Comparison of ENCODE assay signal across 9 mouse cellular contexts in genomic region chr15:78527973-78528372, GRCm38 (mm10). TPM values are rescaled to one million over a fixed set of nuclear protein-coding genes. Genes with fewer than 3 reads are reported as not detected.
DNase-seq lines count a peak whose midpoint lies in the region; ATAC-seq and TF ChIP-seq lines count a peak whose summit lies in the region.
"Had no signal": no experiment of that assay in that cellular context is flagged by ENCODE, and none has a peak within 500 bp of the region (broad histone marks: within the 10 kb centered on the region; RNA-seq: fewer than 3 reads in every experiment).

No protein-coding gene starts in this region.

- ATAC-seq in midbrain, postnatal 0 days (ENCODE audit: low FRiP score), result no peak
- no peak for ATAC-seq in midbrain, embryonic 13.5 days
- ATAC-seq in activated CD4-positive, CD25-positive, alpha-beta regulatory T cell, adult 4 months, result peak; percentile 70
- no peak for ATAC-seq in heart, embryonic 14.5 days (ENCODE audit: insufficient number of reproducible peaks, insufficient read depth, low FRiP score, low read depth)
- no peak for ATAC-seq in liver, embryonic 11.5 days (replicated peaks; ENCODE audit: low FRiP score)

- no peak overlapping the region for H3K9ac ChIP-seq in midbrain, postnatal 0 days (replicated peaks; ENCODE audit: low read length, poor library complexity, severe bottlenecking)
- H3K9ac ChIP-seq in midbrain, embryonic 13.5 days (replicated peaks), result no peak overlapping the region
- 0 out of 2 replicates have a peak overlapping the region, but pooled peaks have one; percentile 73 for H3K9ac ChIP-seq in heart, embryonic 14.5 days (ENCODE audit: low read length)
- H3K9ac ChIP-seq in liver, embryonic 11.5 days (ENCODE audit: low read depth, low read length), result no peak overlapping the region

- H3K27me3 ChIP-seq in midbrain, postnatal 0 days (ENCODE audit: insufficient read depth, low read length), result no peaks in the 10 kb centered on the region
- peaks cover 5% of the 10 kb centered on the region; the same call in 1 of the 2 replicates for H3K27me3 ChIP-seq in midbrain, embryonic 13.5 days
- H3K27me3 ChIP-seq in heart, embryonic 14.5 days (ENCODE audit: control insufficient read depth, insufficient read depth, low read length), result no peaks in the 10 kb centered on the region
- H3K27me3 ChIP-seq in forebrain, embryonic 10.5 days (ENCODE audit: poor library complexity, severe bottlenecking), result peaks cover 21% of the 10 kb centered on the region
- peaks cover 2% of the 10 kb centered on the region; the same call in 1 of the 2 replicates for H3K27me3 ChIP-seq in liver, embryonic 11.5 days (replicated peaks; ENCODE audit: control insufficient read depth, insufficient read depth, low read length)

- DNase-seq in midbrain, postnatal 0 days (ENCODE audit: low spot score), result peak; percentile 49
- DNase-seq in kidney, postnatal 4 days, result peak; percentile 56 to 69
- peak; percentile 34 for DNase-seq in skeletal muscle tissue, adult 2 months (ENCODE audit: low read depth, low spot score)
- DNase-seq in forebrain, embryonic 10.5 days (ENCODE audit: extremely low spot score, low spot score), result no peak
- no peak for DNase-seq in liver, embryonic 11.5 days (ENCODE audit: low spot score)

- peaks cover 6% of the 10 kb centered on the region; the same call in 1 of the 2 replicates for H3K4me1 ChIP-seq in midbrain, postnatal 0 days (ENCODE audit: insufficient read depth, low read length)
- H3K4me1 ChIP-seq in midbrain, embryonic 13.5 days (replicated peaks), result peaks cover 30% of the 10 kb centered on the region
- H3K4me1 ChIP-seq in heart, embryonic 14.5 days (ENCODE audit: control insufficient read depth in 2 of 2, insufficient read depth in 2 of 2, low read length in 2 of 2), result peaks cover 26 to 42% of the 10 kb centered on the region in 2 experiments
- H3K4me1 ChIP-seq in forebrain, embryonic 10.5 days, result peaks cover 51% of the 10 kb centered on the region
- H3K4me1 ChIP-seq in liver, embryonic 11.5 days (replicated peaks; ENCODE audit: control insufficient read depth, insufficient read depth, low read length), result peaks cover 18% of the 10 kb centered on the region

- no peak for TF ChIP-seq CTCF in midbrain, postnatal 0 days (IDR thresholded peaks at IDR 0.05)

- 85% methylated on average over 7 of the region's 7 CpGs for WGBS in midbrain, postnatal 0 days
- WGBS in midbrain, embryonic 13.5 days, result 87% methylated on average over 7 of the region's 7 CpGs
- WGBS in heart, embryonic 14.5 days, result 60% methylated on average over 7 of the region's 7 CpGs
- 87% methylated on average over 7 of the region's 7 CpGs for WGBS in forebrain, embryonic 10.5 days
- WGBS in liver, embryonic 11.5 days, result 66% methylated on average over 7 of the region's 7 CpGs

- no peak overlapping the region for H3K4me2 ChIP-seq in midbrain, postnatal 0 days (ENCODE audit: low read depth, low read length, poor library complexity, severe bottlenecking)
- no peak overlapping the region for H3K4me2 ChIP-seq in midbrain, embryonic 13.5 days (replicated peaks)
- H3K4me2 ChIP-seq in heart, embryonic 14.5 days (ENCODE audit: low read length), result peak overlapping the region; percentile 71
- no peak overlapping the region; the same call in 1 of the 2 replicates for H3K4me2 ChIP-seq in liver, embryonic 11.5 days

- H3K27ac ChIP-seq in midbrain, postnatal 0 days (ENCODE audit: low read depth, low read length), result no peak overlapping the region
- H3K27ac ChIP-seq in midbrain, embryonic 13.5 days, result no peak overlapping the region
- H3K27ac ChIP-seq in heart, embryonic 14.5 days (replicated peaks in 1 of 2; ENCODE audit: control insufficient read depth in 1 of 2, insufficient read depth in 1 of 2, low read depth in 2 of 2, low read length in 2 of 2), result peak overlapping the region in 1 of 2 experiments; percentile 94; a peak in 1 of 4 replicates
- H3K27ac ChIP-seq in forebrain, embryonic 10.5 days, result no peak overlapping the region
- no peak overlapping the region; the same call in 1 of the 2 replicates for H3K27ac ChIP-seq in liver, embryonic 11.5 days (ENCODE audit: low read depth, low read length)

- H3K36me3 ChIP-seq in midbrain, postnatal 0 days (ENCODE audit: insufficient read depth, low read length), result no peaks in the 10 kb centered on the region
- no peaks in the 10 kb centered on the region for H3K36me3 ChIP-seq in midbrain, embryonic 13.5 days
- peaks cover 12% of the 10 kb centered on the region; the same call in 1 of the 2 replicates for H3K36me3 ChIP-seq in heart, embryonic 14.5 days (ENCODE audit: control insufficient read depth, insufficient read depth, low read length)
- no peaks in the 10 kb centered on the region for H3K36me3 ChIP-seq in forebrain, embryonic 10.5 days (replicated peaks)
- H3K36me3 ChIP-seq in liver, embryonic 11.5 days (ENCODE audit: control insufficient read depth, insufficient read depth, low read length), result no peaks in the 10 kb centered on the region

- no peaks in the 10 kb centered on the region for H3K9me3 ChIP-seq in midbrain, postnatal 0 days (ENCODE audit: low read length)
- H3K9me3 ChIP-seq in midbrain, embryonic 13.5 days, result no peaks in the 10 kb centered on the region
- no peaks in the 10 kb centered on the region for H3K9me3 ChIP-seq in heart, embryonic 14.5 days (ENCODE audit: control insufficient read depth, low read length)
- H3K9me3 ChIP-seq in forebrain, embryonic 10.5 days, result no peaks in the 10 kb centered on the region
- no peaks in the 10 kb centered on the region for H3K9me3 ChIP-seq in liver, embryonic 11.5 days (ENCODE audit: control insufficient read depth, low read length)

- H3K4me3 ChIP-seq in midbrain, postnatal 0 days (ENCODE audit: low read depth, low read length), result no peak overlapping the region
- H3K4me3 ChIP-seq in midbrain, embryonic 13.5 days (replicated peaks), result no peak overlapping the region
- peak overlapping the region in 1 of 2 experiments; percentile 47; a peak in 1 of 4 replicates for H3K4me3 ChIP-seq in heart, embryonic 14.5 days (ENCODE audit: control insufficient read depth in 1 of 2, insufficient read depth in 1 of 2, low read depth in 1 of 2, low read length in 2 of 2)
- no peak overlapping the region for H3K4me3 ChIP-seq in forebrain, embryonic 10.5 days
- H3K4me3 ChIP-seq in liver, embryonic 11.5 days (ENCODE audit: low read depth, low read length), result no peak overlapping the region

RNA-seq across cellular contexts. Expression of gene C1qtnf6, which starts 3.2 kb away (rescaled TPM):
- total RNA-seq in midbrain, postnatal 0 days (2014; rRNA removed), result 2.4 and 2.7 TPM in 2 replicates
- polyA plus RNA-seq in midbrain, postnatal 0 days (2015; fragmentation: Nextera tagmentation; extraction: Ambion mirVana), result 8.6 and 10.4 TPM in 2 replicates
- polyA plus RNA-seq in midbrain, embryonic 13.5 days (2015; fragmentation: Nextera tagmentation; extraction: Ambion mirVana), result 4.8 and 5.6 TPM in 2 replicates
- polyA plus RNA-seq in activated CD4-positive, CD25-positive, alpha-beta regulatory T cell, adult 4 months (2017; shearing (Covaris generic)), result 10 to 100 TPM; 15.5 to 15.9 TPM
- 38.4 and 41.1 TPM in 2 replicates for polyA plus RNA-seq in heart, embryonic 14.5 days (2014; fragmentation: Nextera tagmentation; extraction: Ambion mirVana)
- 8.4 and 8.8 TPM in 2 replicates for polyA plus RNA-seq in forebrain, embryonic 10.5 days (2016; fragmentation: Nextera tagmentation; extraction: Ambion mirVana)
- 11.4 and 14.0 TPM in 2 replicates for polyA plus RNA-seq in liver, embryonic 11.5 days (2014; fragmentation: Nextera tagmentation; extraction: Ambion mirVana)

RNA-seq across cellular contexts. Expression of gene Sstr3, which starts 16.5 kb away (rescaled TPM):
- 1.1 and 2.4 TPM in 2 replicates for total RNA-seq in midbrain, postnatal 0 days (2014; rRNA removed)
- 0.49 and 0.65 TPM in 2 replicates for polyA plus RNA-seq in midbrain, postnatal 0 days (2015; fragmentation: Nextera tagmentation; extraction: Ambion mirVana)
- polyA plus RNA-seq in midbrain, embryonic 13.5 days (2015; fragmentation: Nextera tagmentation; extraction: Ambion mirVana), result 0.15 and 0.26 TPM in 2 replicates
- polyA plus RNA-seq in activated CD4-positive, CD25-positive, alpha-beta regulatory T cell, adult 4 months (2017; shearing (Covaris generic)), result not detected
- not detected in 2 replicates for polyA plus RNA-seq in heart, embryonic 14.5 days (2014; fragmentation: Nextera tagmentation; extraction: Ambion mirVana)
- polyA plus RNA-seq in forebrain, embryonic 10.5 days (2016; fragmentation: Nextera tagmentation; extraction: Ambion mirVana), result 0.09 TPM in 1 of 2 replicates, not detected in the other
- not detected in 2 replicates for polyA plus RNA-seq in liver, embryonic 11.5 days (2014; fragmentation: Nextera tagmentation; extraction: Ambion mirVana)
- polyA plus RNA-seq: liver, adult 2 months had no signal

RNA-seq across cellular contexts. Expression of gene Il2rb, which starts 32.9 kb away (rescaled TPM):
- 0.33 and 0.38 TPM in 2 replicates for total RNA-seq in midbrain, postnatal 0 days (2014; rRNA removed)
- 0.19 and 0.22 TPM in 2 replicates for polyA plus RNA-seq in midbrain, postnatal 0 days (2015; fragmentation: Nextera tagmentation; extraction: Ambion mirVana)
- polyA plus RNA-seq in midbrain, embryonic 13.5 days (2015; fragmentation: Nextera tagmentation; extraction: Ambion mirVana), result not detected in 2 replicates
- polyA plus RNA-seq in activated CD4-positive, CD25-positive, alpha-beta regulatory T cell, adult 4 months (2017; shearing (Covaris generic)), result 100 to 1,000 TPM; 489 to 584 TPM
- polyA plus RNA-seq in heart, embryonic 14.5 days (2014; fragmentation: Nextera tagmentation; extraction: Ambion mirVana), result 0.16 and 0.19 TPM in 2 replicates
- not detected in 2 replicates for polyA plus RNA-seq in forebrain, embryonic 10.5 days (2016; fragmentation: Nextera tagmentation; extraction: Ambion mirVana)
- 0.07 and 0.31 TPM in 2 replicates for polyA plus RNA-seq in liver, embryonic 11.5 days (2014; fragmentation: Nextera tagmentation; extraction: Ambion mirVana)

RNA-seq across cellular contexts. Expression of gene Rac2, which starts 44.6 kb away (rescaled TPM):
- total RNA-seq in midbrain, postnatal 0 days (2014; rRNA removed), result 1.7 and 2.6 TPM in 2 replicates
- 4.3 and 4.9 TPM in 2 replicates for polyA plus RNA-seq in midbrain, postnatal 0 days (2015; fragmentation: Nextera tagmentation; extraction: Ambion mirVana)
- 3.2 and 5.6 TPM in 2 replicates for polyA plus RNA-seq in midbrain, embryonic 13.5 days (2015; fragmentation: Nextera tagmentation; extraction: Ambion mirVana)
- polyA plus RNA-seq in activated CD4-positive, CD25-positive, alpha-beta regulatory T cell, adult 4 months (2017; shearing (Covaris generic)), result 1,000 to 10,000 TPM; 3,019 to 4,069 TPM
- polyA plus RNA-seq in heart, embryonic 14.5 days (2014; fragmentation: Nextera tagmentation; extraction: Ambion mirVana), result 8.1 and 10.0 TPM in 2 replicates
- polyA plus RNA-seq in forebrain, embryonic 10.5 days (2016; fragmentation: Nextera tagmentation; extraction: Ambion mirVana), result 3.1 and 6.1 TPM in 2 replicates
- 124 and 126 TPM in 2 replicates for polyA plus RNA-seq in liver, embryonic 11.5 days (2014; fragmentation: Nextera tagmentation; extraction: Ambion mirVana)

RNA-seq across cellular contexts. Expression of gene Tmprss6, which starts 59.5 kb away (rescaled TPM):
- total RNA-seq in midbrain, postnatal 0 days (2014; rRNA removed), result 0.66 TPM in 1 of 2 replicates, not detected in the other
- 0.10 and 0.26 TPM in 2 replicates for polyA plus RNA-seq in midbrain, postnatal 0 days (2015; fragmentation: Nextera tagmentation; extraction: Ambion mirVana)
- polyA plus RNA-seq in midbrain, embryonic 13.5 days (2015; fragmentation: Nextera tagmentation; extraction: Ambion mirVana), result 0.16 TPM in 1 of 2 replicates, not detected in the other
- polyA plus RNA-seq in activated CD4-positive, CD25-positive, alpha-beta regulatory T cell, adult 4 months (2017; shearing (Covaris generic)), result not detected
- 0.09 TPM in 1 of 2 replicates, not detected in the other for polyA plus RNA-seq in heart, embryonic 14.5 days (2014; fragmentation: Nextera tagmentation; extraction: Ambion mirVana)
- polyA plus RNA-seq in forebrain, embryonic 10.5 days (2016; fragmentation: Nextera tagmentation; extraction: Ambion mirVana), result 0.30 and 0.39 TPM in 2 replicates
- polyA plus RNA-seq in liver, embryonic 11.5 days (2014; fragmentation: Nextera tagmentation; extraction: Ambion mirVana), result 7.0 and 7.9 TPM in 2 replicates

Comparison
In these comparisons a context has a peak if more than half of its experiments do, and no peak if none do; other contexts are left out.
1. DNase-seq: peak in midbrain, postnatal 0 days (single experiment), kidney, postnatal 4 days (2 of 2) and skeletal muscle tissue, adult 2 months (single experiment); none in forebrain, embryonic 10.5 days (single experiment) and liver, embryonic 11.5 days (single experiment).
2. RNA of gene Il2rb, which starts 32.9 kb away (polyA plus RNA-seq): 489 to 584 TPM in activated CD4-positive, CD25-positive, alpha-beta regulatory T cell, adult 4 months; 0.19 to 0.22 TPM in midbrain, postnatal 0 days, 0.16 to 0.19 TPM in heart, embryonic 14.5 days, 0.07 to 0.31 TPM in liver, embryonic 11.5 days, not detected in midbrain, embryonic 13.5 days and not detected in forebrain, embryonic 10.5 days; every median in the first group is over 100 times any median in the second.